ENCODE assay signal across 33 mouse cellular contexts in the genomic region with DNA sequence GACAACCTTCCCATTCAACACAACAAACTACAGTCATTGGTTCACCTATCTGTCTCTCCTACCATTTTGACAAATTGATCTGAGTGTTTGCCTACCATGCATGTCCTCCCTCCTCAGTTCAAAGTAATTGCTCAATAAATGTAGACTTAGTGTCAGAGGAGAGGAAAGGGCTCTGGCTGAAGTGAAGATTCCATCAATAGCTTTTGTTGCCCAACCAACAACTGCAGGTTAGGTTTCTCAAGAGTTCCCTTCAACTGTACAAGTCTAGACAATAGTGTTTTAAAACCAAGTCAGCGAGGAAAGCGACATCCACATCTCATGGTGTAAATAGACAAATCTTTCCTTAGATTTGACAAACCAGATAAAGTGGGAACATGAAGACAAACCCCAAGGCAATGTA. TPM values are rescaled to one million over a fixed set of nuclear protein-coding genes. Genes with fewer than 3 reads are reported as not detected.
"Had no signal": no experiment of that assay in that cellular context is flagged by ENCODE, and none has a peak within 500 bp of the region (broad histone marks: within the 10 kb centered on the region; RNA-seq: fewer than 3 reads in every experiment).

No protein-coding gene starts in this region.

- H3K27me3 ChIP-seq: heart, embryonic 12.5 days; hindbrain, embryonic 12.5 days; intestine, embryonic 15.5 days; limb, embryonic 13.5 days; limb, embryonic 15.5 days; liver, embryonic 13.5 days had no signal

- H3K4me2 ChIP-seq: heart, embryonic 12.5 days; hindbrain, embryonic 12.5 days; hindbrain, embryonic 14.5 days; intestine, embryonic 15.5 days; limb, embryonic 13.5 days; limb, embryonic 15.5 days; liver, embryonic 13.5 days had no signal

- H3K4me3 ChIP-seq: gastrocnemius, adult 2 months; heart, embryonic 10.5 days; heart, embryonic 12.5 days; hindbrain, embryonic 10.5 days; hindbrain, embryonic 12.5 days; intestine, embryonic 15.5 days; layer of hippocampus, adult 2 months; limb, embryonic 13.5 days; limb, embryonic 15.5 days; liver, embryonic 13.5 days had no signal

- DNase-seq: gastrocnemius, adult 2 months; gastrocnemius, postnatal 10 days; gastrocnemius, postnatal 25 days; heart, adult 18-20 months; heart, postnatal 10 days; heart, postnatal 4 days; kidney, adult 18-20 months; kidney, adult 8-10 months; kidney, postnatal 10 days; kidney, postnatal 25 days; kidney, postnatal 4 days; left cerebral cortex, postnatal 4 days; liver, embryonic 13.5 days had no signal

- H3K4me1 ChIP-seq: heart, embryonic 10.5 days; heart, embryonic 12.5 days; hindbrain, embryonic 10.5 days; hindbrain, embryonic 12.5 days; intestine, embryonic 15.5 days; limb, embryonic 13.5 days; limb, embryonic 15.5 days had no signal

- ATAC-seq: hindbrain, embryonic 16.5 days; inflammation-experienced regulatory T-cells, adult 6 months; intestine, embryonic 15.5 days; intestine, postnatal 0 days had no signal

- H3K9ac ChIP-seq: heart, embryonic 12.5 days; hindbrain, embryonic 12.5 days; hindbrain, embryonic 14.5 days; intestine, embryonic 15.5 days; limb, embryonic 13.5 days; limb, embryonic 15.5 days; liver, embryonic 13.5 days had no signal

- H3K27ac ChIP-seq: gastrocnemius, adult 2 months; heart, embryonic 10.5 days; hindbrain, embryonic 10.5 days; hindbrain, embryonic 12.5 days; hindbrain, embryonic 14.5 days; intestine, embryonic 15.5 days; layer of hippocampus, adult 2 months; limb, embryonic 13.5 days; limb, embryonic 15.5 days; liver, embryonic 13.5 days had no signal

- H3K9me3 ChIP-seq: heart, embryonic 10.5 days; heart, embryonic 12.5 days; hindbrain, embryonic 10.5 days; hindbrain, embryonic 12.5 days; intestine, embryonic 15.5 days; limb, embryonic 13.5 days; limb, embryonic 15.5 days; liver, embryonic 13.5 days had no signal

- H3K36me3 ChIP-seq: heart, embryonic 10.5 days; heart, embryonic 12.5 days; hindbrain, embryonic 10.5 days; hindbrain, embryonic 12.5 days; intestine, embryonic 15.5 days; limb, embryonic 13.5 days; limb, embryonic 15.5 days; liver, embryonic 13.5 days had no signal

RNA-seq across cellular contexts. Expression of gene Ankrd31, which starts 52.6 kb away (rescaled TPM):
- total RNA-seq: gastrocnemius, adult 2 months; gastrocnemius, postnatal 10 days; gastrocnemius, postnatal 25 days; gastrocnemius, postnatal 4 days; heart, adult 18-20 months; heart, adult 8-10 months; heart, postnatal 10 days; heart, postnatal 25 days; heart, postnatal 4 days had no signal
- polyA plus RNA-seq: heart, embryonic 10.5 days; heart, embryonic 12.5 days; heart, embryonic 14.5 days; heart, embryonic 16.5 days; hindbrain, embryonic 10.5 days; hindbrain, embryonic 12.5 days; hindbrain, embryonic 14.5 days; inflammation-experienced regulatory T-cells, adult 6 months; intestine, embryonic 15.5 days; kidney, embryonic 14.5 days; kidney, embryonic 16.5 days; limb, embryonic 11.5 days; limb, embryonic 13.5 days; limb, embryonic 15.5 days had no signal
